Mouse (Mus musculus): ENCODE measurements around the gene Bicdl2.

Gene Bicdl2

DNA sequence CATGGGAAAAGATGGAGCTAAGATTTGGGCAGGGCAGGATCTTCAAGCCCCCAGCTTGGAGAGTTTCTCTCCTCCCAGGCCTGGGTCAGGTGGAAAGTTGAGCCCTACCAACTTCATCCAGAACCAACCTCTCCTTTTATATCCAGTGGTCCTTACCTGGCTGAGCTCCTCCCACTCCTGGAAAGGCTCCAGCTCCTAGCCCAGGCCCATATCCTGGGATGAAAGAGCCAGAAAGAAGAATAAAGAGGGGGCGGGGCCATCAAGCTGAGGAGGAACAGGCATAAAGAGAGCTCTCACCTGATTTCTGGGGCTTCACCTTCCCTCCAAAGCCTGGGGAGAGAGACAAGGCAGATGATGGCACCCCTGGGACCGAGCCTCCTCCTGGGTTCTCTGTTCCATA lies 56.7 kb downstream of the Bicdl2 start:
- H3K27me3 ChIP-seq (ENCODE audit: control insufficient read depth, insufficient read depth, low read length, poor library complexity, severe bottlenecking): no peaks in the 10 kb centered on the region
- DNase-seq (ENCODE audit: low read depth, low spot score): no peak
- no peaks in the 10 kb centered on the region for H3K36me3 ChIP-seq (ENCODE audit: control insufficient read depth, insufficient read depth, low read length, poor library complexity, severe bottlenecking)

Measured in splenic B cell, adult 2 months (primary cell).